Mouse (Mus musculus): ENCODE measurements around the gene Rundc3a.

The Rundc3a gene

DNA sequence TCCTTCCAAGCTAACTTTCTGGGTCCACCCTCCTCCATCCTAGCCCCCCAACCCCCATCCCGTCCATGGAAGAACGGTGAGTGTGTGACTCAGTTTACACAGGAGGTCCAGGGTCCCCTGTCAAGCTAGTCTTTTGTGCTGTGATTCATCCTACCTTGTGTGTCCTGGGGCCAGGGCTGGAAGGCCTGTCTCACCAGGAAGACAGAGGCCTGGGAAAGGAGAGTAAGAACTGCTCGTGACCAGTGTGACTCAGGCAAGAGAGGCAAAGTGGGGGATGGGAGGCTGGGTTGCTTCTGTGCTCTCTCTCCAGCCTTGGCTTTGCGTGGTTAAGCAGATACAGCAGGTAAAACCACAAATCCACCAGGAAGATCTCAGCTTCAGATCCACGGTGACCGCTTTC, 31.5 kb downstream of the Rundc3a start:
- ChIA-PET CTCF (interaction anchor here in 2 of 4 experiments (0.7 to 1.7 kb wide), 3 partner anchors 10 to 144 kb away, joined by 3 to 6 read pairs (median 4); no protein-coding TSS in a partner anchor), POLR2A (interaction anchor here in 2 of 4 experiments (0.6 to 1.5 kb wide), 8 partner anchors 9 to 447 kb away, joined by 3 to 11 read pairs (median 4); partner anchors contain the start of gene Slc25a39 (in 2 of the 2))

DNA sequence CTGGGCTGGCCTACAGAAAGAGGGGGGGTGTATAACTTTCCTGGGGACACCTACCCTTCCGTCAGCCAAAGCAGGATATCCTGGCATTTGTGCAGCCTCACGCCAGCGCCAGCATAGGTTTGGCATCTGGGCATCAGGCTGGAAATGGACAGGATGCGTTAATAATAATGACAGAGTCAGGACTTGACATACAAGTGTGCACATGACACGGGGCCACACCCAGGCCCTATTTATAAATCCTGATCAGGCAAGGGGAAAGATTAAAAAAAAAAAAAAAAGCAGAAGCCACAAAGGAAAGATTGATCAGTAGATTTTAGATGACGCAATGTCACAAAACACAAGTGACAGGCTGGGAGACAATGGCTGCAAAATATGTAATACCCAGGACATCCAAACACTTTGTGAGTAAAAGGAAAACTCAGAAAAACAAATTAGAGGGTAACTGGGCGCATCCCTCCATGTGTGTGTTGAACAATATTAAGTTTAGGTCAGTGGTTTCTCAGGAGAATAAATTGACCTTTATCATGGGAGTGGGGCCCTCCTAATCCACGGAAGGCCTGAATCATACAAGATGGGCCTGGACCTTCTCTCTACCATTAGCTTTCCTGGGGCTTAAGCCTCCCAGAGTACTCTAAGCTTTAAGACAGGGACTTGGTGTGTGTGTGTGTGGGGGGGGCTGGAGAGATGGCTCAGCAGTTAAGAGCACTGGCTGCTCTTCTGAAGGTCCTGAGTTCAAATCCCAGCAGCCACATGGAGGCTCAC, 32.5 kb downstream of the Rundc3a start:
- ChIA-PET CTCF (interaction anchor here in 1 of 4 experiments (2.3 kb wide), 1 partner anchor 13 kb away, joined by 5 read pairs; no protein-coding TSS in a partner anchor), POLR2A (interaction anchor here in 3 of 4 experiments (0.7 to 6.0 kb wide), 9 partner anchors 8 to 1194 kb away, joined by 3 to 81 read pairs (median 5); partner anchors contain the start of genes Slc25a39 (in 2 of the 3) and Ubtf (in 1 of the 3))

DNA sequence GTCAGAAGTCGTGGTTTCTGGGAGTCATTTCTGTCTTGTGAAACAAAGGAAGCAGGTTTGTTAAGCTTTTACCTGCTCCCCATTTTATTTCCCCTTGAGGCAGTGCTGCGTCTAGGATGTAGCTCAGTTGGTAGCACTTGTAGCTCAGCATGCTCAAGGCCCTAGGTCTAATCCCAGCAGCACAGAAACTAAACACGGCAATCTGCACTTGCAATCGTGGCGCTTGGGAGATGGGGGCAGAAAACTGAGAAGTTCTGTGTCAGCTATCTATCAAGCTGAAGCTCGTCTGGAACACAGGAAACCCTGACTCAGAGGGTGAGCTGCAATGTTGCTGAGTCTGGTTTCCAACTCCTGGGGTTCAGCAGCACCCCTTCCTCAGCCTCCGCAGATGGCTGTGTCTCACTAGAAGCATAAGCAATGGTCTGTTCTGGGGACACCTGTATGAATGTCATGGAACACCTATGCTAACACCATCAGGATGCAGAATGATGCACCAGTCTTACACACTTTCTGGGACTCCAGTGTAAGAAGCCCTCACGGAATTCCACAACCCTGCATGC, 35.9 kb downstream of the Rundc3a start:
- POLR2A ChIA-PET, result interaction anchor here (0.6 to 6.0 kb wide), 37 partner anchors 7 to 502 kb away, joined by 3 to 115 read pairs (median 14); partner anchors contain the start of genes Slc25a39 (in 3 of the 4), Ubtf (in 2 of the 4), Atxn7l3 (in 1 of the 4) and BC030867 (in 1 of the 4)
- CTCF ChIA-PET, result interaction anchor here in 3 of 4 experiments (0.7 to 3.0 kb wide), 5 partner anchors 17 to 1764 kb away, joined by 3 to 14 read pairs (median 4); partner anchors contain the start of gene BC030867 (in 1 of the 3)

DNA sequence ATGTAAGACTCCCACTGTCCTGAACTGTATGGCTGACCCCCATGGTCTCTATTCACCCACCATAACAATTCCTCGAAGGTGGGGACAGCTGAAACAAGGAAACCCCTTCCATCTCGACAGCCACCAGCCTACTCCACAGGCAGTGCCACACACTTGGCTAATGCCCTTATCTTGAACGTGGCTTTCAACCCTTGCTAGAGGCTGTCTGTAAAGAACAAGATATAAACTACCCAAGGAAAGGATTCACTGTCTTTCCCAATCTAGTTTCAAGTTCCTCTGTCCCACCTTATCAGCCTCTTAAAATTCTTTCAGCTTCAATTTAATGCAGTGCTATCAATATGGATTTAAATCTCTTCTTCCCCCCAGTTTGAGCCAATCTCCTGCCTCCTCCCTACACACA, 36.3 kb downstream of the Rundc3a start:
- ChIA-PET POLR2A (interaction anchor here (0.6 to 6.0 kb wide), 78 partner anchors 8 to 687 kb away, joined by 3 to 115 read pairs (median 8); partner anchors contain the start of genes Slc25a39 (in 4 of the 4), Ubtf (in 3 of the 4), Atxn7l3 (in 2 of the 4) and BC030867 (in 2 of the 4)), CTCF (interaction anchor here (0.6 to 3.0 kb wide), 32 partner anchors 9 to 1763 kb away, joined by 3 to 42 read pairs (median 6); partner anchors contain the start of genes BC030867 (in 3 of the 4), Asb16 (in 1 of the 4), Fam171a2 (in 1 of the 4) and Rundc3a (in 1 of the 4))

GRCm38 (mm10) chr11:102430121-102431017, 37.2 kb downstream of the Rundc3a start, which contains the start of gene Grn:
Gene Grn (plus strand): TSS chr11:102430315.
- ChIA-PET CTCF (interaction anchor here (0.6 to 3.0 kb wide), 77 partner anchors 8 to 1612 kb away, joined by 3 to 42 read pairs (median 5); partner anchors contain the start of genes BC030867 (in 3 of the 4), Fam171a2 (in 2 of the 4), Tmub2 (in 2 of the 4) and Asb16 (in 1 of the 4)), POLR2A (interaction anchor here (0.6 to 6.0 kb wide), 133 partner anchors 9 to 703 kb away, joined by 3 to 115 read pairs (median 5); partner anchors contain the start of genes Slc25a39 (in 4 of the 4), Asb16 (in 3 of the 4), BC030867 (in 3 of the 4) and Ubtf (in 3 of the 4))

- CTCF ChIA-PET, result interaction anchor here (0.6 to 3.0 kb wide), 63 partner anchors 7 to 1611 kb away, joined by 3 to 42 read pairs (median 6); partner anchors contain the start of genes BC030867 (in 2 of the 4), Fam171a2 (in 2 of the 4), Tmub2 (in 2 of the 4) and Slc25a39 (in 1 of the 4)
- POLR2A ChIA-PET, result interaction anchor here (0.6 to 6.0 kb wide), 100 partner anchors 8 to 702 kb away, joined by 3 to 115 read pairs (median 6); partner anchors contain the start of genes Slc25a39 (in 4 of the 4), Asb16 (in 3 of the 4), BC030867 (in 3 of the 4) and Fam171a2 (in 2 of the 4)
These were observed 37.9 kb downstream of the Rundc3a start for GRCm38 (mm10) chr11:102431018-102431645.

- POLR2A ChIA-PET, result interaction anchor here in 3 of 4 experiments (0.6 to 6.0 kb wide), 15 partner anchors 10 to 183 kb away, joined by 3 to 115 read pairs (median 10); partner anchors contain the start of genes Slc25a39 (in 2 of the 3), BC030867 (in 1 of the 3) and Fam171a2 (in 1 of the 3)
- CTCF ChIA-PET, result interaction anchor here in 3 of 4 experiments (0.7 to 2.2 kb wide), 16 partner anchors 15 to 185 kb away, joined by 3 to 42 read pairs (median 9); partner anchors contain the start of genes Fam171a2 (in 2 of the 3) and Slc25a39 (in 1 of the 3)
These were observed 38.5 kb downstream of the Rundc3a start for GRCm38 (mm10) chr11:102431728-102432114.

- POLR2A ChIA-PET, result interaction anchor here in 3 of 4 experiments (0.6 to 3.8 kb wide), 6 partner anchors 14 to 182 kb away, joined by 3 to 25 read pairs (median 3); partner anchors contain the start of genes Fam171a2 (in 1 of the 3) and Slc25a39 (in 1 of the 3)
- CTCF ChIA-PET, result interaction anchor here in 2 of 4 experiments (0.7 to 1.2 kb wide), 3 partner anchors 15 to 123 kb away, joined by 3 to 4 read pairs (median 3); partner anchors contain the start of gene Fam171a2 (in 1 of the 2)
These were observed 39.1 kb downstream of the Rundc3a start for GRCm38 (mm10) chr11:102432115-102432843.

- CTCF ChIA-PET, result interaction anchor here in 2 of 4 experiments (0.7 to 1.2 kb wide), 3 partner anchors 15 to 124 kb away, joined by 3 to 4 read pairs (median 3); partner anchors contain the start of gene Fam171a2 (in 1 of the 2)
- POLR2A ChIA-PET, result interaction anchor here in 2 of 4 experiments (1.1 to 3.8 kb wide), 4 partner anchors 14 to 133 kb away, joined by 3 to 25 read pairs (median 4); partner anchors contain the start of genes Fam171a2 (in 1 of the 2) and Slc25a39 (in 1 of the 2)
These were observed 39.7 kb downstream of the Rundc3a start for GRCm38 (mm10) chr11:102432896-102433295.

- CTCF ChIA-PET, result interaction anchor here (0.5 to 5.2 kb wide), 36 partner anchors 10 to 806 kb away, joined by 3 to 45 read pairs (median 3); partner anchors contain the start of genes Fam171a2 (in 3 of the 4), Tmub2 (in 3 of the 4), BC030867 (in 2 of the 4) and G6pc3 (in 1 of the 4)
- POLR2A ChIA-PET, result interaction anchor here in 3 of 4 experiments (0.6 to 2.3 kb wide), 19 partner anchors 16 to 185 kb away, joined by 3 to 18 read pairs (median 4); partner anchors contain the start of genes Slc25a39 (in 2 of the 3), BC030867 (in 1 of the 3) and Tmub2 (in 1 of the 3)
These were observed 40.7 kb downstream of the Rundc3a start for GRCm38 (mm10) chr11:102433866-102434265.

- CTCF ChIA-PET, result interaction anchor here (0.5 to 5.2 kb wide), 37 partner anchors 10 to 807 kb away, joined by 3 to 45 read pairs (median 3); partner anchors contain the start of genes Fam171a2 (in 3 of the 4), Tmub2 (in 3 of the 4), BC030867 (in 2 of the 4) and G6pc3 (in 1 of the 4)
- POLR2A ChIA-PET, result interaction anchor here in 3 of 4 experiments (0.6 to 2.3 kb wide), 27 partner anchors 10 to 186 kb away, joined by 3 to 18 read pairs (median 3); partner anchors contain the start of genes Slc25a39 (in 2 of the 3), Asb16 (in 1 of the 3), BC030867 (in 1 of the 3) and Tmub2 (in 1 of the 3)
These were observed 41.2 kb downstream of the Rundc3a start for GRCm38 (mm10) chr11:102434406-102434805.

GRCm38 (mm10) chr11:102434816-102435705, 41.9 kb downstream of the Rundc3a start:
- CTCF ChIA-PET, result interaction anchor here (0.8 to 5.2 kb wide), 26 partner anchors 10 to 367 kb away, joined by 3 to 45 read pairs (median 4); partner anchors contain the start of genes Fam171a2 (in 3 of the 4), BC030867 (in 2 of the 4), Tmub2 (in 2 of the 4) and Slc25a39 (in 1 of the 4)
- POLR2A ChIA-PET, result interaction anchor here in 2 of 4 experiments (0.6 to 4.0 kb wide), 30 partner anchors 10 to 187 kb away, joined by 3 to 42 read pairs (median 3); partner anchors contain the start of genes Slc25a39 (in 2 of the 2), Asb16 (in 1 of the 2), BC030867 (in 1 of the 2) and Fam171a2 (in 1 of the 2)

Measured in embryonic stem cell, embryonic (primary cell).